Mouse (Mus musculus) thymus, postnatal 4 days (tissue): ENCODE results near the gene Gm13199.

ENCODE experiments used
- DNase-seq: peaks from one replicate; pipeline ENCODE4 v3.0.0; 2021

Gm13199 gene

GRCm38 (mm10) chr2:5821264-5821663, 41.5 kb downstream of the Gm13199 start:
- DNase-seq, result no peak
